Mouse (Mus musculus): ENCODE data around the gene Barhl1.

Barhl1 gene

DNA sequence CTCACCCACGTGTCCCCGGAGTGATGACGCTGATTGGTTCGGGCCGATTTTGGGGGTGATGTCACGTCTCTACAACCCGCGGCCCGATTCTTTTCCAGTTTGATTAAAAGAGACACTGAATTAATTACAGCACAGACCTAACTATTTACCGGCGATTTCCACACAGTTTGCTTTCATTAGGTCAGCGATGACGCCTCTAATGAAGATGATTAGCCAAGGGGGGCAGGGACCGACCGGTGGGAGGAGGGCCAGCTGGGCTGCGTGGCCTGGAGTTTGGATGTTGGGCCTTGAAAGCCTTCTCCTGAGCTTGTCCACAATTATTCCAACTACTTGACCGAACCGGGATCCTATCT is at the start of gene Barhl1:
Gene Barhl1 (minus strand): TSS at position 156 of the 353 bp plus-strand sequence.
- DNase-seq (ENCODE audit: low read depth), result no peak

- no peak for DNase-seq (ENCODE audit: low read depth)
Measured at GRCm38 (mm10) chr2:28963565-28963964, 47.1 kb upstream of the Barhl1 start.

DNA sequence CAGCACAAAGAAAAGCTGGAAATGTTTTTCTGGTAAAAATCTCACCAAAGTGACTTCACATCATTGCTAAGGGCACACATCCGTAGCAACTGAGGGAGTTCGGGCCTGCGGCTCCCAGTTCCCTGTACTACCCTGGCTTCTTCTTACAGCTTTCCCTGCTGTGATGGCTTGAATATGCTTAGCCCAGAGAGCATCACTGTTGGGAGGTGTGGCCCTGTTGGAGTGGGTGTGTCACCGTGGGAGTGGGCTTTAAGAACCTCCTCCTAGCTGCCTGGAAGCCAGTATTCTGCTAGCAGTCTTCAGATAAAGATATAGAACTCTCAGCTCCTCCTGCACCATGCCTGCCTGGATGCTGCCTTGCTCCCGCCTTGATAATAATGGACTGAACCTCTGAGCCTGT is 45.2 kb upstream of the Barhl1 start:
- no peak for DNase-seq (ENCODE audit: low read depth)

DNA sequence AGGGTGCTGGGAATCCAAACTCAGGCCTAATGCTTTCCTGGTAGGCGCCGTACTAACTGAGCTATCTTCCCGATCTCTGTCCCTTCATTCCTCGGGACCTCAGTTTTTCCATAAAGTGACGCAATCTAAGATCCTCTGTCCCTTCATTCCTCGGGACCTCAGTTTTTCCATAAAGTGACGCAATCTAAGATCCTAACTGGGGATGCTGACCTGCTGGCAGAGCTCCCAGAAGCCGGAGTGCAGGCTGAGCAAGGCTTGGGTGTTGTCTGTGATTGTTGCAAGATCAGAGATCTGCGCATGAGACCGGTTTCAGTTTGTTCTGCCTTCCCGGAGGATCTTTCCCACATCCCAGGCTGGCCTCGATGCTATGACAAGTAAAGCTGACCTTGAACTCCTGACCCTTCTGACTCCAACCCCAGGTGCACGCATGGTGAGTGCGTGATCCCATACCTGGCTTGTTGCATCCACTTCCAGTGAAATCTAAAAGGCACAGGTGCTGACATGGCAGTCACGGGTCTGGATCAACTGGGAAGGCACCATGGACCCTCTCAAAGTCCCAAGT is 44.6 kb upstream of the Barhl1 start:
- DNase-seq (ENCODE audit: low read depth), result no peak

- peak; percentile 60 for DNase-seq (ENCODE audit: low read depth)
Measured at GRCm38 (mm10) chr2:28956874-28957273, 40.4 kb upstream of the Barhl1 start.

- DNase-seq (ENCODE audit: low read depth), result no peak
Measured at GRCm38 (mm10) chr2:28954595-28954994, 38.1 kb upstream of the Barhl1 start.

- no peak for DNase-seq (ENCODE audit: low read depth)
Measured at GRCm38 (mm10) chr2:28952981-28953380, 36.5 kb upstream of the Barhl1 start.

- DNase-seq (ENCODE audit: low read depth), result no peak
Measured at GRCm38 (mm10) chr2:28946312-28946711, 29.8 kb upstream of the Barhl1 start.

GRCm38 (mm10) chr2:28945388-28945787 is 28.9 kb upstream of the Barhl1 start:
- DNase-seq (ENCODE audit: low read depth), result no peak

DNA sequence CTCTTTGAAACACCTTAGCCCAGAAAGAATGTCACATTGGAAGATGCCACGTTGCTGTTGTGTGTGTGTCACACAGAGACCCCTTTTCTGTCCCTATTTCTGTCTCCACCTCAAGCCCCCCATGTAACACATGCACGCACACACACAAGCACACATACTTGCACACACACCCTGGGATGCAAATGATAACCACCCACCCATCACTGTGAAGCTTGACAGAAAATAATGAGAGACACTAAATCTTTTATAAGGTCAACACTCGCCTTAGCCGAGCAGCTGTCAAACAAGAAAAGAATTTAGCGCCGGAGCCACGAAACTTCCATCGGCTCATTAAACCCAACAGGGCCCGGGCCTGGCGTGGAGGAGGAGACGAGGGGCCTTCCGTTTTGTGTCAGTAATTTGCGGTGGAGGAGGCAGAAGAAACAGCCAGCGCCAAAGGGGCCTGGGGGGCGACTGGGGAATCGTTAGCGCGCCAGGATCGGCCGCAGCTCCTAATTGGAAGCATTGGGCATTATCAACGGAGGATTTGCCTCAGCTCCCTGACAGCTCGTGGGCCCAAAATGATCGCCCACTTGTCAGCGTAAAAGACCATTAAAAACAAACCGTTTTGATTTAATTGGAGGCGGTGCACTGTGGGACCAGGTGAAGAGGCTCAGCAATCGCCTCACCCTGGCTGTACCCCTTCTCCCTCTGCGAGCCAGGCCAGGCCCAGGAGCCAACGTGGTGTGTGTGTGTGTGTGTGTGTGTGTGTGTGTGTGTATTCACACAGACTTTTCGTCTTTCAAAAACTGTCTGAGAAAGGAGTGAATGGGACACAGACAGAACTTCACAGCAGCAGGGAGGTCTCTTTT is 27.4 kb upstream of the Barhl1 start:
- DNase-seq (ENCODE audit: low read depth), result no peak

DNA sequence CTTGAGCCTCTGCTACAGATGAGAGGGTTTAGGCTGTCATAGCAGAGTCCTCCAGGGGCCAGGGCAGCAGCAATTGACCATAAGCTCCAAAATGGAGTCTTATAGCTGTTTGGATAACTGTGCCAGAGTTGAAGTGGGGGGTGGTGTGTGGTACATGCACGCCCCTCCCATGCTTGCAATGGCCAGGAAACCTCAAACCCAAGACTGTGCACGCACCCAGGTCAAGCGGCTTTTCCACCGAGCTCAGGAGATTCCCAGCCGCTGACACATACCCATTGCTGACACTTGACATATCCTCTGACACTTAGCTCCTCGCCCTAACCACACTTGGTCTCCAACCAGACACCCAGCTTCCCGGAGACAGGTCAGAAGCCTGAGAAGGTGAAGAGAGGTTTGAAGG is 22.5 kb upstream of the Barhl1 start:
- DNase-seq (ENCODE audit: low read depth), result peak; percentile 17

- DNase-seq (ENCODE audit: low read depth), result peak; percentile 16
Measured at GRCm38 (mm10) chr2:28930571-28930970, 14.1 kb upstream of the Barhl1 start.

DNA sequence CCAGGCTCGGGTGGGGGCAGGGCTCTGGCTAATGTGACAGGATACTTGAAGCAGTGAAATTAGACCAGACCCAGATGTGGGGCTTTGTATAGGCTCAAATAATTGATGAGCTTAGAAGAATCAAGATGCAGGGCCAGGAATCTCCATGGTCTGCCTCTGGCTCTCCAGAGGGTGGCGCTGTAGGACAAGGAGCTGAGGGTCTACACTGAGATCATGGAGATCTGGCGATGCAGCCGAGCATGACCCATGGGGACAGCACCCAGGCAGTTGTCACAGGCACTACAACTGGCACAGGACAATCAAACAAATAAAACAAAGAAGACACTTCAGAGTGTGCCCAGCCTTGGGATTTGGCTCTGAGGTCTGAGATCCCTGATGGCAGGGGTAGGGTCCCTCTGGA is 7.4 kb upstream of the Barhl1 start:
- DNase-seq (ENCODE audit: low read depth), result peak; percentile 66

DNA sequence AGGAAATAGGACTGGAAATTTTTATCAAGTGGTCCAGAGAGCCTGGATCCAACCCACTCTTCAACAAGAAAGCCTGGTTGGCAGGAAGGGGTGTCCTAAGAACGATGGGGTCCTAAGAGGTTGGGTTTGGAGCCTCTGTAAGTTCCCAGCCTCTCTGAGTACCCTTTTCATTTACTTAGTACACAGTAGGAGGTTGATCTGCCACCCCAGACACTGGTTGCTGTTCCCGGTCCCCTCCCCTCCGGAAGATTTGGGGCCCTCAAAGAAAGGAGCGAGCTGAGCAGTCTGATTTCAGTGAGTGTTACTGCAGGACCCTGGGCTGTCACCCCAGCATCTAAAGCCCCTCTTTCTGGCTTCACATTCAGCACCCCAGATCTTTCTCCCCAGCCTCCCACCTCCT is 2.5 kb upstream of the Barhl1 start:
- DNase-seq (ENCODE audit: low read depth), result no peak

DNA sequence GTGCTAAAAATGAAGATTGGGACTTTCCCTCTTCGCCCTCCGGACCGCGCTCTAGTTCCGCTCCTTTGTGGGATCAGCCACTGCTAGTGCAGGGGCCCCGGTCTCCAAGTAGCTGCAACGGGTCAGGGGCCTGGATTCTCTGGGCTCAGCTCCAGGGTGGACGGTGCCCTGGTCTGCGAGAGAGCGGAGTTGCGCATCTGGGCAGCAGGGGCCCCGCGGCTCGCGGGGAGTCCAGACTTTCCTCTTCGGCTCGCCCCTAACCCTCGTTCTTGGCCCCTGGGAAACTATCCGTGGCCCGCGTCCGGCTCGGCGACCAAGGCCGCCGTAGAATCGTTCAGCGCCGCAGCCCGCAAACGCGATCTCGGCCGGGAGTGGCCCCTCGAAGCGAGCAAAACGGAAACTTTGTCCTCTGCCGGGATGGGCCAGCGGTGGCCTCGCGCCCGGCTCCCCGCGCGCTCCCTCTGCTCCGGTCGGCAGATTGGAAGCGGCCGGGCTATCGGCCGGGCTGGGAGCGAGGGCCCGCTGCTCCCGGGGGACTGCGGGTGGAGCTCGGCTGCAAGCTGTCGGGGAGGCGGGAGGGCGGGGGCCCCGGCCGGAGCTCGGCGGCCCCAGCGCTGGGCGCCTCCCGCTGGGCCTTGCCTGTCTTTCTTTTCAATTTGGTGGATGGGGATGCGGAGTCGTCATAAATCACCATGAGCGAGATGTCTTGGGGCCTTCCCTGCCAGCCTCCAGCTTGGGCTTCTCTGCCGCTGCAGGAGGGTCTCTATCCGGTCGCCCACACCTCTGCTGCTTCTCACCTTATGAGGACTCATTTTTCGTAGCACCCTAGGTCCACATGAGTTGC is 1.3 kb upstream of the Barhl1 start:
- DNase-seq (ENCODE audit: low read depth), result no peak

DNA sequence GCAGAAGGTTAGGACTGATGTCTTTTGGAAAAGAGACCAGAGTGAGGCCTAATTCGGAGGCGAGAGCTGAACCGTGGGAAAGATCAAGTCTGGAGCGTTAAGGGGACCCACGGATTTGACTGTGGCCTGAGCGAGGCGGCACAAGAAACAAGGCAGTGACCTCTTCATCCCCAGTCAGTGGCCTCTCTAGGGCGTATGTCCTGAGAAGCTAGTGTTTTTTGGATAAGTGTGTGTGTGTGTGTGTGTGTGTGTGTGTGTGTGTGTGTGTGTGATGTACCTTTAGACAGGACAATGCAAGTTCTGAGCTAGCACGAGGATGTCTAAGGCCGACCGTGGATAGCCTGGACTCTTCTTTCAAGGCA is 669 bp upstream of the Barhl1 start:
- no peak for DNase-seq (ENCODE audit: low read depth)

- DNase-seq (ENCODE audit: low read depth), result no peak
Measured at GRCm38 (mm10) chr2:28915768-28916512, 528 bp downstream of the Barhl1 start.

GRCm38 (mm10) chr2:28915104-28915738 is 1.2 kb downstream of the Barhl1 start:
- no peak for DNase-seq (ENCODE audit: low read depth)

DNA sequence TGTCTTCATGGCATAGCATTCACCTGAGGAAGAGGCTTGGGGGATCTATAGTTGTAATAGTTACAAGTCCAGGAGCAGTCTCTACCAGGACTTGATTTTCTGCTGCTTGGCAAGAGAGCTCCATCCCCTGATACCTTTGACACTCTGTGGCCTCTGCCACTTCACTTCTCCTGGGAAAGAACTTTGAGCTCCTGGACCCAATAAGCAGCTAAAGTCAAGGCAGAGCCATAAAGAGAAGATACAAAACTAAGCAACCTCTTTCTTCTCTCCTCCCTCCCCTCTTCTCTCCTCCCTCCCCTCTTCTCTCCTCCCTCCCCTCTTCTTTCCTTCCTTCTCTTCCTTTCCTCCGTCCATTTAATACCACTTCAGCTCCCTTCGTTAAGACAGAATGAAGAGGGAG is 2.3 kb downstream of the Barhl1 start:
- no peak for DNase-seq (ENCODE audit: low read depth)

GRCm38 (mm10) chr2:28912961-28913360 is 3.5 kb downstream of the Barhl1 start:
- DNase-seq (ENCODE audit: low read depth), result no peak

DNA sequence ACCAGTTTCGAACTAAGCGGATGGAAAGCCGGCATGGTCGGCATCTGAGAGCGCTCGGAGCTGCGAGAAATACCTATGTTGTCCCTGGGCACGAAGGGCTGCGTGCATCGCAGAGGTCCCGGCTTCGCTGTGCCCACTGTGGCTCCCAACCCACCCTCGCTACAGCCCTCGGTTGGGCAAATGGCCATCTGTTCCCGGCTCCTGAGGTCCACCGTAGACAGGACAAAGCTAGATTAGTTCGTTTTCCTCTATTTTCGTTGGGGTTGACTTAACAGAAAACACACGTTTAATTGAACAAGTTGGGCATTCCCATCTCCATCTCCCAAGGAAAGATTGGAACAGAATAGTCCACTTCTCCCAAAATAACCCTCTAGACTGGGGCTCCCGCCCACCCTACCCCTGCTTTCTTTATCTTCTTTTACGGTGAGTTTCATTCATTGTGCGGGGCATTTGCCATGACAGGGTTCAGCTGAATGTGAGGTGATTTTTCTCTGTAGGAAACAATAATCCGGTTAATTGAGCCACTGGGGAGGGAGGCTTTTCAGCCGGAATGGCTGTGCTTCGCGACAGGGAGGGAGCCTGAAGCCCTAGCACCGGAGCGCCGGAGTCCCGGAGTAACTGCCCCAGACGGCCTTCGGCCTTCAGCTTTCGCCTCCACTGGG is 4.3 kb downstream of the Barhl1 start:
- DNase-seq (ENCODE audit: low read depth), result no peak

Data from 416B (cell line).